Mouse (Mus musculus) naive thymus-derived CD4-positive, alpha-beta T cell, adult 2 months (primary cell): Measurements from ENCODE around the gene Cwf19l2.
"Not testable (repeated sequence)": the region's sequence is repeated elsewhere in the genome, so short reads cannot be mapped to it uniquely, and the experiment has no call there.

ENCODE experiments used
- DNase-seq: peaks from one replicate; pipeline ENCODE4 v3.0.0-alpha.2; 2011; ENCODE audit warnings: low read depth

The Cwf19l2 gene

GRCm38 (mm10) chr9:3403251-3404208 lies at the start of gene Cwf19l2:
Gene Cwf19l2, plus strand, starts transcription at chr9:3403592.
- DNase-seq = peak; percentile 95

GRCm38 (mm10) chr9:3376323-3376722 lies 27.1 kb upstream of the Cwf19l2 start:
- DNase-seq = not testable (repeated sequence)

GRCm38 (mm10) chr9:3404372-3404771 lies 980 bp downstream of the Cwf19l2 start:
- DNase-seq = no peak

- not testable (repeated sequence) for DNase-seq
Observed at GRCm38 (mm10) chr9:3439555-3440300, 36.3 kb downstream of the Cwf19l2 start.

GRCm38 (mm10) chr9:3471897-3472296 lies 68.5 kb downstream of the Cwf19l2 start:
- DNase-seq = no peak

- no peak for DNase-seq
Observed at GRCm38 (mm10) chr9:3518645-3519044, 115.3 kb downstream of the Cwf19l2 start.

- DNase-seq = no peak
Observed at GRCm38 (mm10) chr9:3519178-3519577, 115.8 kb downstream of the Cwf19l2 start.

- DNase-seq = no peak
Observed at GRCm38 (mm10) chr9:3521031-3521430, 117.6 kb downstream of the Cwf19l2 start.
